Mouse (Mus musculus) midbrain, embryonic 11.5 days (tissue): Measurements from ENCODE around the gene Pam. TPM values are rescaled to one million over a fixed set of nuclear protein-coding genes. Genes with fewer than 3 reads are reported as not detected.

Source experiments
- ATAC-seq: fragments of 200-750 bp; cut with Nextera tagmentation; 2 replicates; pipeline ENCODE4 v1.8.0; 2017; ENCODE audit warnings: moderate TSS enrichment, moderate library complexity; ENCODE audit not compliant: low FRiP score
- DNase-seq: peaks from one replicate; pipeline ENCODE4 v3.0.0; 2015; ENCODE audit warnings: low spot score; ENCODE audit errors: missing footprints
- H3K27ac ChIP-seq: fragments of 300-500 bp; sonication (generic); 2 replicates; pipeline ENCODE4 v1.5.1; 2014; ENCODE audit warnings: low read depth, low read length
- H3K27me3 ChIP-seq: fragments of 300-500 bp; sonication (generic); 2 replicates; pipeline ENCODE4 v1.6.1; 2014; ENCODE audit warnings: mild to moderate bottlenecking, low read length, moderate library complexity, mixed read lengths; ENCODE audit not compliant: control insufficient read depth, insufficient read depth
- H3K36me3 ChIP-seq: fragments of 300-500 bp; sonication (generic); 2 replicates; pipeline ENCODE4 v1.6.1; 2014; ENCODE audit warnings: mild to moderate bottlenecking, low read length, moderate library complexity, mixed read lengths; ENCODE audit not compliant: control insufficient read depth, insufficient read depth
- H3K4me1 ChIP-seq: fragments of 300-500 bp; sonication (generic); 2 replicates; pipeline ENCODE4 v1.6.1; 2014; ENCODE audit warnings: low read length; ENCODE audit not compliant: control insufficient read depth, insufficient read depth
- H3K4me2 ChIP-seq: fragments of 300-500 bp; sonication (generic); 2 replicates; pipeline ENCODE4 v1.6.1; 2014; ENCODE audit warnings: mild to moderate bottlenecking, moderate library complexity
- H3K4me3 ChIP-seq: fragments of 300-500 bp; sonication (generic); 2 replicates; pipeline ENCODE4 v1.5.1; 2014; ENCODE audit warnings: low read depth, low read length
- H3K9ac ChIP-seq: fragments of 300-500 bp; sonication (generic); 2 replicates; pipeline ENCODE4 v1.6.1; 2014; ENCODE audit warnings: low read length
- H3K9me3 ChIP-seq: fragments of 300-500 bp; sonication (generic); 2 replicates; pipeline ENCODE4 v1.6.1; 2016; ENCODE audit warnings: low read length; ENCODE audit not compliant: control insufficient read depth
- WGBS: fragments of 180-500 bp; shearing (Covaris S2); extraction: QIAGEN DNeasy Blood & Tissue Kit; methylation state at CpG from one replicate; pipeline ENCODE4 v1.1.7; 2014; 5-methylcytosine and 5-hydroxymethylcytosine counted together
- polyA plus RNA-seq: library from polyadenylated mRNA; unstranded; fragments of >200 nt; fragmentation: Nextera tagmentation; extraction: Ambion mirVana; gene quantifications from 2 replicates; pipeline ENCODE4 v1.2.1, GENCODE M21; 2014

Gene Pam
- polyA plus RNA-seq, 1 experiment from 2014 or later: 21.1 TPM

DNA sequence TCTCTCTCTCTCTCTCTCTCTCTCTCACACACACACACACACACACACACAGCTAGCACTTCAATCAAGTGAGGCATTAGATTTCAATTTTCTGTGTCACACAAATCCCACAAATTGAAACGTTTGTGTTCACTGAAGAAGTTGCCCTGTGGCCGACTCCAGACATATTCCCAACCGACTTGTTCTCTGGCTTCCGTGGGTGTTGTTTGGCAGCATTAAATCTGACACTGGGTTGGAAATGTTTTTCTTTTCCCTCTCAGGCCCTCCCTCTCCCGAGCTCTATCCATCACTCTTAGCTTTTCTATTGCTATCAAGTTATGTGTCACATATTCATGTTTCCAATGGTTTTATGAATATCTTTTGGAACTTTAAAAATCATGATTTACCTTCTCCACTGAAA, 185.9 kb downstream of the Pam start:
- no peak overlapping the region for H3K4me2 ChIP-seq
- DNase-seq: no peak
- H3K27me3 ChIP-seq: no peaks in the 10 kb centered on the region
- H3K9me3 ChIP-seq: no peaks in the 10 kb centered on the region
- no peak for ATAC-seq
- no peak overlapping the region for H3K4me3 ChIP-seq
- WGBS: 73% methylated on average over 5 of the region's 5 CpGs
- H3K36me3 ChIP-seq: no peaks in the 10 kb centered on the region
- H3K9ac ChIP-seq: no peak overlapping the region
- H3K4me1 ChIP-seq: no peaks in the 10 kb centered on the region
- H3K27ac ChIP-seq: no peak overlapping the region

DNA sequence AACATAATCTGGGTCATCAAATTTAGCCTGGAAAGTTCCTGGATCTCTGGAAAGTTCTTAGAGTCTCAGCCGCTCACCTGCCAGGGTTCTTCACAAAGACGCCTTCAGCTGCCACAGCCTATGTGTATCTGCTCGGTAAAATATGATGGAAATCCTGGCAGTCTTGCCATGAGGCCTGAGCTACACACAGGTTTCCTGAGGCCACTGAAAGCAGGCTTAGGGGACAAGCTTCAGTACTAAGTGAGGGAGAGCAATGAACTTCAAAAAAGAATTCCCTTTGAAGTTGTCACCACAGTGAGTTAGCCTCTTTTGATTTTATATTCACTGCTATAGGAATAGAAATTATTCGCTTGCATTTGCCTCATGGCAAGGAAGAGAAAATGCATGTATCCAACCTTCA, 186.7 kb downstream of the Pam start:
- no peaks in the 10 kb centered on the region for H3K9me3 ChIP-seq
- WGBS: 93% methylated on average over 4 of the region's 4 CpGs
- no peak for DNase-seq
- no peak for ATAC-seq
- no peak overlapping the region for H3K4me3 ChIP-seq
- no peak overlapping the region for H3K4me2 ChIP-seq
- H3K4me1 ChIP-seq: no peaks in the 10 kb centered on the region
- no peaks in the 10 kb centered on the region for H3K27me3 ChIP-seq
- no peak overlapping the region for H3K27ac ChIP-seq
- no peaks in the 10 kb centered on the region for H3K36me3 ChIP-seq
- H3K9ac ChIP-seq: no peak overlapping the region

DNA sequence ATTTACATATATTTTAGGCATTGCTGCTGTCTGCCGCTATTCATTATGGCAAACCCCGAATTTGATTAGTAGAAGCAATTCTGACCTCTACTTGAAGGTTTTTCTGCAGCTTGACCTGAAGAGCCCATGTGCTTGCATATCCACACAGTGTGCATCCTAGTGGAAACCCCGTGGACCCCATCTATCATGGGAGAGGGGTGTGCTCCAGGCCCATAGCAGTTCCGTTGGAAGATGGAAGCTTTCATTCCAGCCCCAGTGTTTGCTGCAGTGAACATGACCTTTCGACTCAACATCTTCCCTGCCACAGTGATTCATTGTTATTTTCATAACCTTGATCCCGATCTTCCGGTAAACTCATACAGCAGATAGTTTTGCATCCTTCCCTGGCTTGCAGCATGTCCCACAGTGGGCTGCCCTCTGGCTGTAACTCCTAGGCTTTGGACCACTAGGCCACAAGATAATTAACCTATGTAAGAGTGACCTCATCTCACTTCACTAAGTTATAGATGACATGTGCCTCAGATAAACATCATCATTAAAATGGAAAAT, 191.5 kb downstream of the Pam start:
- Histone ChIP-seq H3K4me3 (no peak overlapping the region), H3K9ac (no peak overlapping the region), H3K27ac (no peak overlapping the region), H3K27me3 (no peaks in the 10 kb centered on the region), H3K4me1 (no peaks in the 10 kb centered on the region), H3K9me3 (no peaks in the 10 kb centered on the region), H3K36me3 (no peaks in the 10 kb centered on the region), H3K4me2 (no peak overlapping the region)
- WGBS: 93% methylated on average over 7 of the region's 7 CpGs
- no peak for ATAC-seq
- no peak for DNase-seq

DNA sequence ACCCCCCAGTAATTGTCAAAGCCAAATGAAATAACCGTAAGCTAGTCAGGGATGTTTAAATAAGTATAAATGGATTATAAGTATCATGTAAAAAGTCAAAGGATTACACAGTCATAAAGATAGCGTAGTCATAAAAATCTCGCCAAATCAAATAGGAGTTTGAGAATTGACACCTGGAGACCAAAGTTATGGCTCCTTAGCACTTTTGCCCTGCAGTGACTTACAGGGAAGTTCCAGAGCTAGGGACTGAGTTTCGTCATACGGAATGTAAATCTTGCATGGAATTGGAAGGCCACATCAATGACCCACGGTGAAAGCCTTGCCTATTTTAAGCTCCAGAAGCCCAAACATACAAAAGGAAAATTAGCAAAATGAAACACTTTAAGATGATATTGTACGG, 192.6 kb downstream of the Pam start:
- no peak for ATAC-seq

DNA sequence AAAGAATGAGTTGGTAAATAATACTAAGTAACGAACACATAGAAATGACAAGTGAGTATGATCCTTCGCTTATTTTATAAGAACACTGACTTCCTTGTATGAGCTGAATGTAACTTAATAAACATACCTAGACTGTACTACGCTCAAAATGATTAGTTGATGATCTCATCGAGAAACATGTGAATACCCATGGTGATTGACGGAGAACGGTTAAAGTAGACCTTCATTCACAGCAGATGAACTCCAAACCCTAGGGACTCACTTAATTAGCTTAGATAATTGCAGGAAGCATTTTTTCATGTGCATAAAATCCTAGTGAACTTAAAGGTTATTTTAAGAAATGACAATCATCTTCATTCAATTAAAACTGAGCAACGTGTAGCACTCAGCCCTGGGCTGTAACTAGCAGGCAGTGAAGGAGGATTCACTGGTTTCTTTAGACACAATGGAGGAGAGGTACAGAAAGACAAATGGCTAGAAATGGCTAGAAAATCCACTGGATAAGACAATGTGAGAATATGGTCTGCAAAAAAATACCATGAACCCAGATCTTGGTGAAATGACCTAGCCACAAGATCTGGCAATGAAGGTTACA, 194.8 kb downstream of the Pam start:
- DNase-seq (no peak), ATAC-seq (no peak)
- Histone ChIP-seq H3K36me3 (no peaks in the 10 kb centered on the region), H3K27me3 (no peaks in the 10 kb centered on the region), H3K27ac (no peak overlapping the region), H3K4me1 (no peaks in the 10 kb centered on the region), H3K9ac (no peak overlapping the region), H3K9me3 (no peaks in the 10 kb centered on the region), H3K4me2 (no peak overlapping the region), H3K4me3 (no peak overlapping the region)
- 90% methylated on average over 7 of the region's 7 CpGs for WGBS

More for the DNA sequence above, 192.6 kb downstream of the Pam start:
- no peaks in the 10 kb centered on the region for H3K4me1 ChIP-seq
- H3K27me3 ChIP-seq: no peaks in the 10 kb centered on the region
- H3K27ac ChIP-seq: no peak overlapping the region
- no peak for DNase-seq
- no peak overlapping the region for H3K4me2 ChIP-seq
- WGBS: 94% methylated on average over 7 of the region's 7 CpGs
- no peaks in the 10 kb centered on the region for H3K9me3 ChIP-seq
- H3K4me3 ChIP-seq: no peak overlapping the region
- H3K9ac ChIP-seq: no peak overlapping the region
- H3K36me3 ChIP-seq: no peaks in the 10 kb centered on the region

DNA sequence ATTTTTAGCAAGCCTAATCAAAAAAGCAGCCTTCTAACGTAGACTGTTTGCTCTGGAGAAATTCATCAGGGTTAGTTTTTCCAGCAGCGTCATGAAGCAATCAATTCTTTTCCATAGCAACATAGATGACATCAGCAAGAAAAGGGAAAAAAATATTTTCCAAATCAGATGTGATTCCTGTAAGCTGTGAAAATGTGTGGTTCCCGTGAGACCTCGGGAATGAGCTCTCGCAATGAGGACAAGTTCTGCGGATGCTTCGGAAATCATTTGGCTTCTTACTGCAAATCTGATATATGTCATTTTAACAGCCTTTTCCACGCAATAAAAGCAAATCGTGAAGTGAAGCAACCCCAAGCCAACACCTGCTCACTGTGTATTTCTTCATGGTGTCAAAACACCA, 207.9 kb downstream of the Pam start:
- Histone ChIP-seq H3K36me3 (no peaks in the 10 kb centered on the region), H3K4me2 (no peak overlapping the region), H3K4me1 (no peaks in the 10 kb centered on the region), H3K9ac (no peak overlapping the region), H3K27ac (no peak overlapping the region), H3K27me3 (no peaks in the 10 kb centered on the region), H3K9me3 (no peaks in the 10 kb centered on the region), H3K4me3 (no peak overlapping the region)
- ATAC-seq (no peak), DNase-seq (no peak)
- WGBS: 92% methylated on average over 9 of the region's 9 CpGs

DNA sequence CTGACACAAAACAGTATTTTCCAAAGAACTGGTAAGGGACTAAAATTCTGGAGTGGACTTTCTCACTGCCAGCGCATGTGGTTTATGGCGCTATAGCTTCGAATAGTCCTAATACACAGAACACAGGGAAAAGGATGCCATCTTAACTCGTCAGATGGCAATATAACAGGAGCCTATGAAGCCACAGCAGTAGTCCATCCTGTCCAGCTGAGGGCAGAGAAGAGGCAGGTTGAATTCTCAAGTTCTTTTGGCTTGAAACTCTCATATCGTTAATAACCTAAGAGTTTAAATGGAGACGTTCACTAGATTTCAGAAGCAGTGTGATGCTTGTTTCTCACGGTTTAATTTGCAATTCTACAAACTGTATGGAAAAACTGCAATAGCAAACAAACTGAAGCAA, 211.9 kb downstream of the Pam start:
- ATAC-seq (no peak), DNase-seq (no peak)
- H3K4me2 ChIP-seq: no peak overlapping the region
- no peak overlapping the region for H3K27ac ChIP-seq
- WGBS: 83% methylated on average over 7 of the region's 7 CpGs
- H3K4me1 ChIP-seq: no peaks in the 10 kb centered on the region
- H3K27me3 ChIP-seq: no peaks in the 10 kb centered on the region
- H3K36me3 ChIP-seq: no peaks in the 10 kb centered on the region
- H3K9ac ChIP-seq: no peak overlapping the region
- H3K9me3 ChIP-seq: no peaks in the 10 kb centered on the region
- H3K4me3 ChIP-seq: no peak overlapping the region

DNA sequence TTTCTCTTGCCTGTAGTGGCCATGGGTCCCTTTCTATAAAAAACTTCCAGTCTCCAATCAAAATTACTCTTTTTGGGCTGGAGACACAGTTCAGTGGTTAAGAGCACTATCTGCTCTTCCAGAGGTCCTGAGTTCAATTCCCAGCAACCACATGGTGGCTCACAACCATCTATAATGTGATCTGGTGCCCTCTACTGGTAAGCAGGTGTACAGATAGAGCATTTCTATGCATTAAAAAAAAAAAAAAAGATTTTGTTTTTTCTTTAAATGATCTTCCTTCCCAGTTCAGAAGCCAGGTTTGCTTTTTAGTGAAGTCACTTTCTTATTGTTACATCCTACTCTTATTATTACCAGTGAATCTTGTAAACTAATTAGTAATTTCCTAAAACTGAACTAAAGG, 218.4 kb downstream of the Pam start:
- no peak overlapping the region for H3K27ac ChIP-seq
- H3K9me3 ChIP-seq: no peaks in the 10 kb centered on the region
- DNase-seq (no peak), ATAC-seq (no peak)
- no peaks in the 10 kb centered on the region for H3K36me3 ChIP-seq
- no peak overlapping the region for H3K4me3 ChIP-seq
- no peaks in the 10 kb centered on the region for H3K4me1 ChIP-seq
- H3K9ac ChIP-seq: no peak overlapping the region
- no peaks in the 10 kb centered on the region for H3K27me3 ChIP-seq
- H3K4me2 ChIP-seq: no peak overlapping the region

DNA sequence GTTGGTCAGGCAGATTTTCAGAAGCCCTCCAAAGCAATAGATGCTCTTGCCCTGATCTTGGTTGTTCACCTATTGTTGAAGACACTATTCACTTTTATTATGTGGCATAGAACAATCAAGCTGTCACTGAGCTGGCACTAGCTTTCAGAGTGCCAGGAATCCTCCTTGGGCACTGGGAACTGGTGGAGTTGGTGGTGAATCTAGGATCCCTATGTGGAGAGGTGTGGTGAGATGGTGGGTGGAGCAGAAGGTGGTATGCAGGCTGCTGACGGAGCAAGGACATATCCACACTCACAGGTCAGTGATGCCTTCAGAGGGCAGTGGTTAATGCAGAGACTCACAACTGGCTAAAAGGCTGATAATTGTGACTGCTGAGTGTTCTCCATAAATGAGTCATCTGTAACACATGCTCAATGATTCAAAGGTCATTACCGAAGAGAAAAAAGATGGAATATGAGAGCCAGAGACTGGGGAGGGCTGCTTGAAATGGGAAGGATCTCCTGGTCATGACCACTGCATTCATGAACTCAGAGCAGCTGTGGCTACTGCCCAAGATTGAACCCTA, 221.9 kb downstream of the Pam start:
- Histone ChIP-seq H3K27ac (no peak overlapping the region), H3K4me3 (no peak overlapping the region), H3K27me3 (no peaks in the 10 kb centered on the region), H3K9ac (no peak overlapping the region), H3K4me2 (no peak overlapping the region), H3K9me3 (no peaks in the 10 kb centered on the region), H3K4me1 (no peaks in the 10 kb centered on the region), H3K36me3 (no peaks in the 10 kb centered on the region)
- ATAC-seq (no peak), DNase-seq (no peak)
- WGBS: 96% methylated on average over 2 of the region's 2 CpGs
